Mouse (Mus musculus): ENCODE data around the gene Specc1. TPM values are rescaled to one million over a fixed set of nuclear protein-coding genes. Genes with fewer than 3 reads are reported as not detected.

Gene Specc1
- total and polyA plus RNA-seq, 3 experiments = 2.5 to 5.8 TPM; not detected in 1

- Histone ChIP-seq H3K36me3 (ENCODE audit: control insufficient read depth in 1 of 2, insufficient read depth in 2 of 2, low read length in 2 of 2) (no peaks in the 10 kb centered on the region), H3K27me3 (ENCODE audit: control insufficient read depth in 1 of 2, insufficient read depth in 2 of 2, low read length in 2 of 2) (no peaks in the 10 kb centered on the region), H3K4me1 (ENCODE audit: control insufficient read depth in 1 of 2, insufficient read depth in 2 of 2, low read length in 2 of 2) (no peaks in the 10 kb centered on the region), H3K4me3 (ENCODE audit: control insufficient read depth in 1 of 2, insufficient read depth in 1 of 2, low read depth in 2 of 2, low read length in 2 of 2) (no peak overlapping the region), H3K9ac (ENCODE audit: control insufficient read depth, low read depth, low read length, poor library complexity, severe bottlenecking) (no peak overlapping the region), H3K79me2 (ENCODE audit: control insufficient read depth, insufficient read depth, low read length, poor library complexity) (no peaks in the 10 kb centered on the region), H3K27ac (ENCODE audit: control insufficient read depth, low read depth, low read length) (no peak overlapping the region), H3K9me3 (replicated peaks; ENCODE audit: insufficient read depth, low read length) (no peaks in the 10 kb centered on the region)
- no peak for TF ChIP-seq GABPA (IDR thresholded peaks at IDR 0.05; ENCODE audit: low read depth, low read length)
- DNase-seq (ENCODE audit: low read depth, low spot score) = no peak
Measured at GRCm38 (mm10) chr11:62209891-62210290, 253.3 kb downstream of the Specc1 start.

GRCm38 (mm10) chr11:62213384-62213989, 256.9 kb downstream of the Specc1 start:
- Histone ChIP-seq H3K27ac (ENCODE audit: control insufficient read depth, low read depth, low read length) (no peak overlapping the region), H3K9ac (ENCODE audit: control insufficient read depth, low read depth, low read length, poor library complexity, severe bottlenecking) (no peak overlapping the region), H3K4me1 (ENCODE audit: control insufficient read depth in 1 of 2, insufficient read depth in 2 of 2, low read length in 2 of 2) (peaks cover 0 to 2% of the 10 kb centered on the region in 2 experiments; a peak in 2 of 4 replicates), H3K9me3 (replicated peaks; ENCODE audit: insufficient read depth, low read length) (no peaks in the 10 kb centered on the region), H3K36me3 (ENCODE audit: control insufficient read depth in 1 of 2, insufficient read depth in 2 of 2, low read length in 2 of 2) (no peaks in the 10 kb centered on the region), H3K79me2 (ENCODE audit: control insufficient read depth, insufficient read depth, low read length, poor library complexity) (no peaks in the 10 kb centered on the region), H3K27me3 (ENCODE audit: control insufficient read depth in 1 of 2, insufficient read depth in 2 of 2, low read length in 2 of 2) (no peaks in the 10 kb centered on the region), H3K4me3 (ENCODE audit: control insufficient read depth in 1 of 2, insufficient read depth in 1 of 2, low read depth in 2 of 2, low read length in 2 of 2) (no peak overlapping the region)
- TF ChIP-seq ZNF384 (IDR thresholded peaks at IDR 0.05; ENCODE audit: low read depth, low read length) (no peak), ETS1 (IDR thresholded peaks at IDR 0.05; ENCODE audit: low read depth, low read length) (no peak), MEF2A (IDR thresholded peaks at IDR 0.05; ENCODE audit: extremely low read depth, insufficient replicate concordance, low read depth, low read length, poor library complexity, severe bottlenecking) (no peak), MYC (IDR thresholded peaks at IDR 0.05; ENCODE audit: low read depth, low read length) (no peak), ELF1 (IDR thresholded peaks at IDR 0.05; ENCODE audit: low read depth, low read length) (no peak), RCOR1 (IDR thresholded peaks at IDR 0.05; ENCODE audit: low read depth, low read length) (no peak), MYB (IDR thresholded peaks at IDR 0.05; ENCODE audit: low read depth, low read length) (no peak), USF2 (IDR thresholded peaks at IDR 0.05; ENCODE audit: borderline replicate concordance in 1 of 2, insufficient read depth in 1 of 2, low read depth in 1 of 2, low read length in 2 of 2) (no peak), MAFK (IDR thresholded peaks at IDR 0.05; ENCODE audit: borderline replicate concordance, low read depth, low read length) (no peak), HCFC1 (IDR thresholded peaks at IDR 0.05; ENCODE audit: low read depth, low read length) (no peak), TAL1 (IDR thresholded peaks at IDR 0.05; ENCODE audit: low read length) (no peak), E2F4 (IDR thresholded peaks at IDR 0.05; ENCODE audit: borderline replicate concordance, low read depth, low read length) (no peak), USF1 (IDR thresholded peaks at IDR 0.05; ENCODE audit: low read depth, low read length) (no peak), TCF12 (IDR thresholded peaks at IDR 0.05; ENCODE audit: low read depth, low read length) (no peak), ZKSCAN1 (IDR thresholded peaks at IDR 0.05; ENCODE audit: low read depth, low read length) (no peak), SIN3A (IDR thresholded peaks at IDR 0.05; ENCODE audit: low read length) (no peak)
- DNase-seq (ENCODE audit: low read depth, low spot score) = no peak
